Mouse (Mus musculus) olfactory bulb, adult 2 months (tissue): Measurements from ENCODE around the gene Sfxn5.

Source experiments
- CTCF ChIP-seq: fragments of 200-500 bp; IDR thresholded peaks from 2 replicates; pipeline ENCODE4 v1.5.1; 2012; ENCODE audit warnings: low read depth, mild to moderate bottlenecking, low read length, moderate library complexity; ENCODE audit not compliant: insufficient read depth
- POLR2A ChIP-seq: fragments of 200-500 bp; IDR thresholded peaks from 2 replicates; pipeline ENCODE4 v1.6.1; 2012; ENCODE audit warnings: mild to moderate bottlenecking, low read depth, low read length, moderate library complexity; ENCODE audit not compliant: insufficient read depth

DNA sequence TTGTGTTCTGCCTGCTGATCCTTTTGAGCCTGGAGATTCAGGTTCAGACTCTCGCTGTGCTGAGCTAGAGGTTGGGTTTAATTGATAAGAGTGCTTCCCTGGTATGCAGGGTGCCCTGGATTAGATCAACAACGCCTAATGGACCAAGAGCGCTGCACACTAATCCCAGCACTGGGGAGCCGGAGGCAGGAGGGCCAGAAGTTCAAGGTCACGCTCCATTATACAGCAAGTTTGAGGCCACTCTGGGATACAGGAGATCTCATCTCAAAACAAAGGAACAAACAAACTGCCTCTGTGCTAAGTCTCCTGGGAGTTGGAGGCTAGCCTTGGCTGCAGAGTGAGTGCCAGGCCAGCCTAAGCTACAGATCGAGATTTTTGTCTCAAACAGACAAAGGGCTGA, 77.6 kb downstream of the Sfxn5 start:
- TF ChIP-seq CTCF, result no peak
- no peak for TF ChIP-seq POLR2A
